Mouse (Mus musculus) right cerebral cortex, postnatal 10 days (tissue): ENCODE data around the gene Slc22a21.
"Not testable (repeated sequence)": the region's sequence is repeated elsewhere in the genome, so short reads cannot be mapped to it uniquely, and the experiment has no call there.

ENCODE experiments used
- DNase-seq, 2 experiments: peaks; one replicate each; pipeline ENCODE4 v3.0.0; 2021; ENCODE audit warnings: low spot score in 2 of 2

The Slc22a21 gene

GRCm38 (mm10) chr11:53979788-53980621 lies at the start of gene Slc22a21:
Gene Slc22a21, minus strand, starts transcription at chr11:53980332.
- peak; percentile 66 to 74 for DNase-seq

DNA sequence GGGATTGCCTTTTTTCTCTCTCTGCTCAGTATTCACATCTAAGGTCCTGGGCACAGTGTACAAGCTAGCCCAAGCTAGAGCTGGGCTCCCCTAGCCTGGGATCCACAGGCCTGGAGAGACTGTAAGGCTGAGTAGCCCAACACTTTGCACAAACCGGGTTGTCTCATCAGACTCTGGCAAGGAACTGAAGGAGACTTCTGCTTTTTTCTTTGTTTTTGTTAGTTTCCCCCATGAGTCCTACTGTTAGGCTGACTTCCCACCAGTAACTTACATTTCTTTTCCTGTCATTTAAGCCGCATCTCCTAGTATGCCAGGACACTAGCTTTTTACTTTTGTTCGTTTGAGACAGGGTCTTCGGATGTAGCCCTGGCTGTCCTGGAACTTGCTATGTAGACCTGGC lies 48.9 kb upstream of the Slc22a21 start:
- no peak for DNase-seq

GRCm38 (mm10) chr11:54028044-54028951 lies 48.2 kb upstream of the Slc22a21 start, which contains the start of gene Slc22a4:
Gene Slc22a4, minus strand, starts transcription at chr11:54028090.
- DNase-seq: peak; percentile 74 to 80

GRCm38 (mm10) chr11:54027131-54028043 lies 47.3 kb upstream of the Slc22a21 start:
- DNase-seq: no peak

GRCm38 (mm10) chr11:54026491-54027041 lies 46.4 kb upstream of the Slc22a21 start:
- DNase-seq: no peak

- no peak for DNase-seq
Measured at GRCm38 (mm10) chr11:54021396-54022093, 41.4 kb upstream of the Slc22a21 start.

DNA sequence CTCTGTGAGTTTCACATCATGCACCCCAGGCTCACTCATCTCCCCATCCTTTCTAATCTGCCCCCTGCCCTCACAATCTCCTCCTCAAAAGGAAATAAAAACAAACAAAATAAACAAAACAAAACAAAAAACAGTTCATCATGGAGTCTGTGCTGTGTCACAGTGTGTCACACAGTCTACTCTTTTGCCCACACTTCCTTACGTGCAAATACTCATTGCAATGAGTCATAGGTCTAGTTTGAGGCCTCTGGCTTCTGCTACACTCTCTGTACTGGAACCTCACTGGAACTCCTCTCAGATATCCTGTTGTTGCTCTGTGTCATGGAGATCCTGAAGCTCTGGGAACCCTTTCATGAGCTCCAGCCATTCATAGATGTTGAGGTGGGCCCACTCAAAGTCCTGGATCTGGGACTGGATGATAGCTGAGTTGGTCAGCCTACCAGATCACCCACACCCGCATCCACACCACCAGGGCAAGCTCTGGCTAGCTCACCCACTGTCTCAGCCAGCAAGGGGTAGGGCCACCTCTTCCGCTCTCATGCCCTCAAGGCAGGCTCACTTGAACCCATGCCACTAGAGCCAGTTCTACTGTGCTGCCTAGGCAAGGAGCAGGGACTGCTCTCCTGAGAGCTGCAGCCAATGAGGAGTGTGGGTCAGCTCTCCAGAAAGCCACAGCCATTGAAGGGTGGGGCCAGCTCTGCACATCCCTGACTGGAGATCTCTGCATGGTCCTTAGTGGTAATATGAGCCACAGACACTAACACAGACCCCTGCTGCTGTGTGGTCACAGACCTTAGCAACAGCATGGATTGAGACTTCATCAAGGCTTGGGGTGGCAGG lies 39.0 kb upstream of the Slc22a21 start:
- DNase-seq: no peak

- no peak for DNase-seq
Measured at GRCm38 (mm10) chr11:54017596-54017995, 37.5 kb upstream of the Slc22a21 start.

- no peak for DNase-seq
Measured at GRCm38 (mm10) chr11:54016051-54016450, 35.9 kb upstream of the Slc22a21 start.

GRCm38 (mm10) chr11:54012961-54013360 lies 32.8 kb upstream of the Slc22a21 start:
- no peak for DNase-seq

DNA sequence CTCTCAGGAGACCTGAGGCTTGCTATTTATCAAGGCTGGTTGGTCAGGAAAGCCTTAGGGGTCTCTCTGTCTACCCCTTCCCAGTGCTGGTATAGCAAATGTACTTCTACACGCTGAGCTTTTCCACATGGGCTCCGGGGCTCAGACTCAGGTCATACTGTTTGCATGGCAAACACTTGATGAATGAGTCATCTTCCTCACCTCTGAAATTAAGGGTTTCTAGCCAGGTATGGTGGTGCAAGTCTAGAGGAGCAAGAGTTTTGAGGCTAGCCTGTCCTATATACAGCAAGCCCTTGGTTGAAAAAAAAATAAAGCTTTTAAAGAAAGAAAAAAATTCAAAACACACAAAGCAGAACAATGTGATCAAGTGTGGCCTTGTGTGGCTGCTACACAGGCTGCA lies 31.1 kb upstream of the Slc22a21 start:
- no peak for DNase-seq

DNA sequence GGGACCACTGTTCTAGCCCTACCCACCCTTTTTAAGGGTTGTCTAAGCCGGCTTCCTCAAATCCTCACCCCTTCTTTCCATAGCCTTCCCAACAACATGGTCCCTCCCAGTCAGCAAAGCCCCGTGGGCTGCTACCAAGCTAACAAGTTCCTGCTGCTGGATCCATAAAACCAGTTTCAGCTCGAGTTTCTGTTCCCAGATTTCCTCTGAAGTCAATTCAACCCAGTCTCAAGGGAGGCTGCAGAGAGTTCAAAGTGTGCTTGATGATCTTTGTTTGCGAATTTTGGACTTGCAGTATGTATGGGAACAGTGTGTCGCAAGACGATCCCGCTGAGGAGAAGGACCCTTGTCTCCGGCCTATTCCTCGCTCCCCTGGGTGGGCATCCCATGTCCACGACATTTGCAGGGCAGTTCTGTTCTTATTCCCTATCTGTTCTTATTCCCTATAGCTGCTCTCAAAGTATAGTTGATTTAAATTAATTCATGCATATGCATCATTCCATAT lies 28.3 kb upstream of the Slc22a21 start:
- DNase-seq: no peak

GRCm38 (mm10) chr11:54007717-54008116 lies 27.6 kb upstream of the Slc22a21 start:
- no peak for DNase-seq

DNA sequence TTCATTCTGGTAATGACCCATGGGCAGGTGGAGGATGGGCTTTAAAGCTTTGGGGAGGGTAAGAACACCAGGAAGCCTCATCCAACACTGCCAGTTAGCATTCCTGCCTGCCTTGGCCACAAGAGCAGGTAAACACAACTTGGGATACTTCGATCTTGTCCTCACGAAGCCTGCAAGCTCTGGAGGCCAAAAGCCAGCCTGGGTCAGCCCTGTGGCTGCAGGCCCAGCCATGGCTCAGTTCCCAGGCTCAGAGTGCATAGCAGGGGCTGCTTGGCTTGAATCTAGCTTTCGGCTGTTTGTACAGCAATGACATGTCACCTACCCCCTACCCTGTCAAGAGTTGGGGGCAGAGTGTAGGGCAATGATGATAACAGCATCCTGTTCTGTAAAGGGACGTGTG lies 26.8 kb upstream of the Slc22a21 start:
- DNase-seq: peak in 1 of 2 experiments; percentile 47

GRCm38 (mm10) chr11:54006362-54006761 lies 26.2 kb upstream of the Slc22a21 start:
- not testable (repeated sequence) for DNase-seq

GRCm38 (mm10) chr11:54004734-54005133 lies 24.6 kb upstream of the Slc22a21 start:
- no peak for DNase-seq

DNA sequence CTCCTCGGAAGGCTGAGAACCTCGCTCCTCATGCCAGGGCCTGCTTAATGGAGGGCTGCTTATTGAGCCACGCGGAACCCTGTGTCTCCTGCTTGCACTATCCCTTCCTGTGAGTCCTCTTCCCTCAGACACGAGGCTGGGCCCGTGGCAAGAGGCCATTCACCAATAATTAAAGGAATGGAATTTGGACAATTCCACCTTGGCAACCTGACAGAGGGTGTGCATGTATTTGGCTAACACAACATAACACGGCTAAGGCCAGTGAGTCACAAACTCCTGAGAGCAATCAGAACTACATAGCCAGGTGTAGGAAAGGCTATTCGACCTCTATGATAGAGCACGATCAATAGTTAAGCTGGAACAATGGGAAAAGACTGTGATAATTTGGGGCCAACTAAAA lies 24.1 kb upstream of the Slc22a21 start:
- no peak for DNase-seq

GRCm38 (mm10) chr11:54002761-54003717 lies 22.9 kb upstream of the Slc22a21 start:
- DNase-seq: peak; percentile 73 to 86
